Mouse (Mus musculus) erythroblast, embryonic 14.5 days (primary cell): ENCODE results near the gene Jade2. TPM values are rescaled to one million over a fixed set of nuclear protein-coding genes. Genes with fewer than 3 reads are reported as not detected.

ENCODE experiments used
- H3K27me3 ChIP-seq: 2 replicates; pipeline ENCODE4 v1.6.1; 2012; ENCODE audit warnings: inconsistent platforms; ENCODE audit not compliant: control insufficient read depth
- H3K36me3 ChIP-seq: 2 replicates; pipeline ENCODE4 v1.6.1; 2012; ENCODE audit warnings: mild to moderate bottlenecking, inconsistent platforms; ENCODE audit not compliant: control insufficient read depth
- H3K4me1 ChIP-seq: 2 replicates; pipeline ENCODE4 v1.6.1; 2012; ENCODE audit warnings: inconsistent platforms; ENCODE audit not compliant: control insufficient read depth
- H3K4me3 ChIP-seq: replicated peaks from 2 replicates; pipeline ENCODE3; 2012; ENCODE audit warnings: moderate library complexity, mild to moderate bottlenecking, inconsistent platforms
- H3K9me3 ChIP-seq: 2 replicates; pipeline ENCODE4 v1.6.1; 2012; ENCODE audit warnings: low read length, inconsistent platforms, mixed read lengths; ENCODE audit not compliant: control insufficient read depth
- GATA1 ChIP-seq: IDR thresholded peaks from 2 replicates; pipeline ENCODE4 v1.6.1; 2012; ENCODE audit warnings: low read length, inconsistent platforms, mixed read lengths
- TAL1 ChIP-seq: IDR thresholded peaks from 3 replicates; pipeline ENCODE4 v1.6.1; 2012; ENCODE audit warnings: low read length, inconsistent platforms, mixed read lengths
- polyA plus RNA-seq: library from polyadenylated mRNA; stranded (reverse); fragments of >175 nt; gene quantifications from 2 replicates; pipeline ENCODE4 v1.2.3, GENCODE M21; 2012

The Jade2 gene
- polyA plus RNA-seq, 1 experiment = 0.18 TPM

DNA sequence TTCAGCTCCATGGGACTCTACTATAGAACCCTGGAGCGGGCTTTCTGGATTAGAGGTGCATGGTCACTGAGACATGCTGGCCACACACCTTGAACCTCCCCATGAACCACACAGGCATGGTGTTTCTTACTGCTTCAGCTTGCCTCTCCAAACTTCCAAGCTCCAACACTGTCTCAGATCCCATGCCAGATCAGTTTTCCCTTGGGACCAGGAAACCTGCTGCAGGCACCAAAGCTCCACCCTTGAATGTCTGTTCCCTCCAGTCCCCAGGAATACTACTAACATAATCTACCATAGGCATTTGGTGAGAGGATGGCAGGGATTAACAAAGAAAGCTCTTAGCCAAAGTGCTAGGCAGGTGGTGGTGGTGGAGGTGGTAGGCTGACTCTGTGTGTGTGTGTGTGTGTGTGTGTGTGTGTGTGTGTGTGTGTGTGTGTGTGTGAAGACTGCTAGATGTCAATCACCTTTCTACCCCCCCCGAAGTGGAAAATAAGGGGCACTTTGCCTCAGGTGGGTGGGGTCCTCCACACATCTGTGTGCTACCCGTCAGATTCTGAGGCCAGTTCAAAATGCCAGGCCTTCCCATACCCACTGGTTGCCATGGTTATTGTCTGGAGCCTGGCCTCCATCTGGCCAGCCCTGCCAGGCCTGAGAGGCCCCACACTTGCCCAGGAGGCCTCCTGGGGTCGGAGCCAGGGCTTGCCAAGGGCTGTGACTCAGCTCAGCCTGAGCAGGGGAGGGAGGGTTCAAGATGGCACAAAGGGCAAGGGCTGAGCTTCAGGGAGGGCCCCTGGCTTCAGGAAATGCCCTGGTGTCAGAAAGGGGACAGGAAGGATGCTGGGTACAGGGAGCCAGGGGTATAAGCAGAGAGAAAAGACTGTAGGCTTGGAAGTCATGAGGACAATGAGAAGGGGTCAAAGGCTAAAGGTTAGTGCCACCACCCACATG lies 25.2 kb downstream of the Jade2 start:
- TF ChIP-seq GATA1 (no peak), TAL1 (no peak)
- peaks cover 77% of the 10 kb centered on the region for H3K4me1 ChIP-seq
- no peaks in the 10 kb centered on the region for H3K9me3 ChIP-seq
- H3K27me3 ChIP-seq = no peaks in the 10 kb centered on the region
- peaks cover 58% of the 10 kb centered on the region for H3K36me3 ChIP-seq
- no peak overlapping the region for H3K4me3 ChIP-seq

DNA sequence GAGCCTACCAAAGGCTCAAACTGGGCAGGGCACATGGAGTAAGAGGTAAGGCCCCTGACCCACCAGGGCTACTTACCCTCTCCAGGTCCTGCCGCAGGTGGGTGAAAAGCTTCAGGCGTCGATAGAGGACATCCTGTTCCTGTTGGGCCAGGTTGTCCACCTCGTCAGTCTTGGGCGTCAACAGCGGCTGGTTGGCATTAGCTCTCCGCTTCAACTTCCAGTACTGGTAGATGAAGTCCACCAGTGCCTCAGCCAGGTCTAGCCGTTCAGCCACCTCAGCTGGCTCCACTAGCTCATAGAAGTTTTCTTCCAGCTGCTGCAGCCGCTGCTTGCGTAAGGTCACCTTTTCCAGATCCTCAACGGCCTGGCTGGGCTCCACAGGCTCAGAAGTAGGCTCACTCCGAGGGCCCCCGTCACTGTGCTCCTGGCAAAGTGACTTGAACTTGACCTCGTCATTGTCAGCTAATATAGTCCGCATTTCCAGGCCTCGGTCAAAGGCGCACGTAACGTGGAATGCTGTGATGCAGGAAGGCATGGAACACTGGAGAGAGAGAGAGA lies 32.5 kb downstream of the Jade2 start:
- peaks cover 69% of the 10 kb centered on the region for H3K36me3 ChIP-seq
- no peak for TF ChIP-seq TAL1
- TF ChIP-seq GATA1 = no peak
- H3K9me3 ChIP-seq = no peaks in the 10 kb centered on the region
- H3K4me1 ChIP-seq = peaks cover 51% of the 10 kb centered on the region
- no peaks in the 10 kb centered on the region for H3K27me3 ChIP-seq
- no peak overlapping the region for H3K4me3 ChIP-seq

DNA sequence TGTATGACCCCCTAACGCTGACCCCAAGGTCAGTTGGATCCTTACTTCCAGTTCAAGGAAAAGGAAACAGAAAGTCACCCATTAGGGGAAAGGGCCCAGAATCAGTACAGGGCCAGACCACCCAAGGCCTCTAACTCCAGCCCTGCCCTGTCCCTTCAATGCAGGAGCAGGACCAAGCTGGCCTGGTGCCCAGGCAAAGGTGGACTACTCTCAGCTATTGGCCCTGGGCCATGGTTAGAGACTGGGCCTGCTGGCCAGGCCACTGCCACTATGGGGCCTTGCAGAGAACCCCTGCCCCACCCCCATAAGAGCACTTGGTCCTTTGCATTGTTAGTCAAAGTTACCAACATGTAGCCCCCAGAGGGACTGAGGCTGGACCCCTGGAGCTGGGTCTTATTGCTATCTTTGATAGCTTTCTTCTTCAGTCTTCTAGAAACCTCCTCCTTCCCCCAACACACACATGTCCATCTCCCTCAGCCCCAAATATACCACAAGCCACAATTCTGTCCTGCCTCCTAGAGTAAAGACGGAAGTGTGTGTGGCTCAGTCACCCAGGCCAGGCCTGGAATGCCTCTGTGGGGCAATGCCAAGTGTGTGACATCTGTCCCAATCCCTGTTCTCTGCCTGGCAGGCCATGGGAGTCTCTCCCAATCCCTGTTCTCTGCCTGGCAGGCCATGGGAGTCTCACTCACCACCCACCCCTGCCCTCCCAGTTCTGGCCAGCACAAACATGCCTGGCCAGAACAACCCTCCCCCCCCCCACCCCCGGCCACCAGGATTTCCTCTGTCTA lies 33.3 kb downstream of the Jade2 start:
- no peak for TF ChIP-seq TAL1
- no peak for TF ChIP-seq GATA1
- Histone ChIP-seq H3K27me3 (no peaks in the 10 kb centered on the region), H3K9me3 (no peaks in the 10 kb centered on the region), H3K4me3 (no peak overlapping the region), H3K4me1 (peaks cover 51% of the 10 kb centered on the region), H3K36me3 (peaks cover 77% of the 10 kb centered on the region)

DNA sequence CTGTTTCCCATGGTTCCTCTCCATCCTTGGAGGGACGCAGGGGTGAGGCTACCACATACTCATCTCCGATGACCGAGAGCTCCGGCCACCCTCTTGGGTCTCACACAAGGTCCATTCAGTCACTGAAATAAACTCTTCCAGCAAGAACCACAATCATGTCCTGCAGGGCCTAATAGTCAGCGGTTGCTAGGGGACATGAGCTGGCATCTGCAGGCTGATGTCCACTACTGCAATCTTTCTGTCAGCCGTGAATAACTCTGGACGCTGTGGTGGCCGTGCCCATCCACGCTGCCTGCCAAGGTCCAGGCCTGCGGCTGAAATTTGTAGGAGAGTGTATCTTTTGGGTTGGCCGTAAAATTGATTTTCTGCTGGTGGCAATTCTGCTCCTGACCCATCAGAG lies 34.2 kb downstream of the Jade2 start:
- Histone ChIP-seq H3K36me3 (peaks cover 74% of the 10 kb centered on the region), H3K4me1 (peaks cover 51% of the 10 kb centered on the region), H3K9me3 (no peaks in the 10 kb centered on the region), H3K27me3 (no peaks in the 10 kb centered on the region), H3K4me3 (no peak overlapping the region)
- no peak for TF ChIP-seq GATA1
- TF ChIP-seq TAL1 = no peak

DNA sequence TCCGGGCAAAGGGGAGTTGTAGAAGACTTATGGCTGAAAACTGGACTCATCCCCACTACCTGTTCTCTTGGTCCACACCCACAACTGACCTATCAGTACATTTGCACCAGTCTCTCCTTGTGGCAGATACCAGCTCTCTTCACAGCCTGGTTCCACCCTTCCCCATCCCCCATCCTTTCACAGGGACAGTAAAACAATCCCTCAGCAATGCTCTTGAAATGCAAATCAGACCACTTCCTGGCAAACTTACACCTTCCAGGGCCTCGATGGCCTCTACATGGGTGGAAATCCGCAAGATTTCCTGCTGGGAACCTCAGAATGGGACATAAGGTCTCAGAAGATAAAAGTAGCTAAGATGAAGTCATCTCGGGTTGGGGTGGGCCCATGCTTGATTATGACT lies 34.7 kb downstream of the Jade2 start:
- Histone ChIP-seq H3K4me1 (peaks cover 48% of the 10 kb centered on the region), H3K27me3 (no peaks in the 10 kb centered on the region), H3K9me3 (no peaks in the 10 kb centered on the region), H3K36me3 (peaks cover 69% of the 10 kb centered on the region), H3K4me3 (peak overlapping the region; percentile 8)
- TF ChIP-seq TAL1 = no peak
- TF ChIP-seq GATA1 = no peak

DNA sequence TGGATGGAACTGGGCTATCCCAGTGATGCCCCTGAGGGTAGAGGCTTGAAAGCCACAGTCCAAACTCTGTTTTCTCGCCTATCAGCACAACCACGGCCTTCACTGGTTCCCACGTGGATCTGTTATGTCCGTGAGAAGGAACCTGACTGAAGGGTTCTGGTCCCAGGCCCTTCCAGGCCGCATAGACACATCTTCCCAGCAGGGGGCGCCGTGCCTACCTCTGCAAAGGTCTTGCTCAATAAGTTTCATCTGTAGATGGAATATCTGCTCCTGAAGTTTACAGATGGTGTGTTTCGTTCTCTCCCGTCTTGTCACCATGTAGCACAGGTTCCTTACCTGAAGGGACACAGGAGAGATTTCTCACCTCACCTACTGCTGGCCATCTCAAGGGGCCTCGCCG lies 36.6 kb downstream of the Jade2 start:
- Histone ChIP-seq H3K9me3 (no peaks in the 10 kb centered on the region), H3K27me3 (no peaks in the 10 kb centered on the region), H3K4me1 (peaks cover 45% of the 10 kb centered on the region), H3K4me3 (no peak overlapping the region), H3K36me3 (peaks cover 61% of the 10 kb centered on the region)
- TF ChIP-seq TAL1 (no peak), GATA1 (no peak)

DNA sequence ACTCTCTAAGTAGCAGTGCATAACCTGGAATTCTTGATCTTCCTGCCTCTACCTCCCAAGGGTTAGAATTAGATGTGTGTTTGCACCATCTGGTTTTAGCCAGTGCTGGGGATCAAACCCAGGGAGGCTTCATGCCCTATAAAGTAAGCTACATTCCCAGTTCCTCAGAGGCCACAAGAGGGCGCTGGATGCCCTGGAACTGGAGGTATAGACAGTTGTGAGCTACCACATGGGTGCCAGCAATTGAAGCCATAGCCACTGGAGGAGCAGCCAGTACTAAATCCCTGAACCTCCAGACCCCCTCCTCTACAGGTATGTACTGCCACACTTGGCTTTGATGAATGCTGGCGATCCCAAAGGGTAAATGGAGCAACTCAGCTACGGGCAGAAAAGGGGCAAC lies 37.5 kb downstream of the Jade2 start:
- Histone ChIP-seq H3K4me1 (peaks cover 45% of the 10 kb centered on the region), H3K9me3 (no peaks in the 10 kb centered on the region), H3K27me3 (no peaks in the 10 kb centered on the region), H3K36me3 (peaks cover 52% of the 10 kb centered on the region), H3K4me3 (no peak overlapping the region)
- no peak for TF ChIP-seq TAL1
- no peak for TF ChIP-seq GATA1

DNA sequence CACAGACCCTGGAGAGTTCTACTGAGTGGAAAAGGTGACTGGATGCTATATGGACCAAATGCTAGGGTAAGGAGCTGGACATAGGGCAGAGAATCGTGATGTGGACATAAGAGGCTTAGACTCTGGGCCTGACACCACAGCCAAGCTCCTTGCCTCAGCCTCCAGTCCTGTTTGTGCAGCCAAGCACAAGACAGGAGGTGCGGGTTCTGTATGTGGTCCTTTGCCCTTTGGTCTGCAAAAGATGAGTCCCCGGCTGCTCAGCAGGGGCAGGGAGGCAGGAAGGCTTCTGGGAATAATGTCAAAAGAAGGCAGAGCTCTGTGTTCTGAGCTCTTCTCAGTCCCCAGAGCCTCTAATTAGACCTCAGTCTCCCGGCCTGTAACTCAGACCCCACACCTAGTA lies 38.6 kb downstream of the Jade2 start:
- H3K4me3 ChIP-seq = no peak overlapping the region
- peaks cover 40% of the 10 kb centered on the region for H3K4me1 ChIP-seq
- H3K27me3 ChIP-seq = no peaks in the 10 kb centered on the region
- no peaks in the 10 kb centered on the region for H3K9me3 ChIP-seq
- TF ChIP-seq GATA1 (no peak), TAL1 (no peak)
- H3K36me3 ChIP-seq = peaks cover 45% of the 10 kb centered on the region

DNA sequence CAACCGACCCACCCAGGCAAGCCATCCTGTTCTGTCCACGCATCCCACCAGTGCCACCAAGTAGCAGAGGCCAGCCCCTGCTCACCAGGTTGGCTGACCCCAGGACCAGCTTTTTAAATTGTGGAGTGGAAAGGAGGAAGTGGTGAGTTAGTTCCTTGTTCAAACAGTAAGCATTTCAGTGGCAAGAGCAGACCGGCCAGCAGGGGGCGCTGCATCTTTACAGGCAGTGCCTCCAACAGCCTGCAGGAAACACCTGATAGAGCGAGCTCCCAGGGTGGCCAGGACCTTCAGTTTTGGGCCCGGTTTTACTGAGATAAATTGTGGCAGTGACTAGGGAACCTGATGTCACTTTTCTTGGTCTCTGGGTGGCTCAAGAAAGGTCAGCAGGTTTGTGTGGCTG lies 39.7 kb downstream of the Jade2 start:
- H3K9me3 ChIP-seq = no peaks in the 10 kb centered on the region
- H3K36me3 ChIP-seq = peaks cover 39% of the 10 kb centered on the region
- peaks cover 29% of the 10 kb centered on the region for H3K4me1 ChIP-seq
- TF ChIP-seq GATA1 (no peak), TAL1 (no peak)
- no peaks in the 10 kb centered on the region for H3K27me3 ChIP-seq
- no peak overlapping the region for H3K4me3 ChIP-seq
